Mouse (Mus musculus): ENCODE data around the gene Phlpp1. TPM values are rescaled to one million over a fixed set of nuclear protein-coding genes. Genes with fewer than 3 reads are reported as not detected.
"Not testable (repeated sequence)": the region's sequence is repeated elsewhere in the genome, so short reads cannot be mapped to it uniquely, and the experiment has no call there.

Gene Phlpp1
- total RNA-seq, 2 experiments from 2014 or later = 82.0 to 88.0 TPM

- DNase-seq = no peak
Observed at GRCm38 (mm10) chr1:106257176-106257575, 85.6 kb downstream of the Phlpp1 start.

DNA sequence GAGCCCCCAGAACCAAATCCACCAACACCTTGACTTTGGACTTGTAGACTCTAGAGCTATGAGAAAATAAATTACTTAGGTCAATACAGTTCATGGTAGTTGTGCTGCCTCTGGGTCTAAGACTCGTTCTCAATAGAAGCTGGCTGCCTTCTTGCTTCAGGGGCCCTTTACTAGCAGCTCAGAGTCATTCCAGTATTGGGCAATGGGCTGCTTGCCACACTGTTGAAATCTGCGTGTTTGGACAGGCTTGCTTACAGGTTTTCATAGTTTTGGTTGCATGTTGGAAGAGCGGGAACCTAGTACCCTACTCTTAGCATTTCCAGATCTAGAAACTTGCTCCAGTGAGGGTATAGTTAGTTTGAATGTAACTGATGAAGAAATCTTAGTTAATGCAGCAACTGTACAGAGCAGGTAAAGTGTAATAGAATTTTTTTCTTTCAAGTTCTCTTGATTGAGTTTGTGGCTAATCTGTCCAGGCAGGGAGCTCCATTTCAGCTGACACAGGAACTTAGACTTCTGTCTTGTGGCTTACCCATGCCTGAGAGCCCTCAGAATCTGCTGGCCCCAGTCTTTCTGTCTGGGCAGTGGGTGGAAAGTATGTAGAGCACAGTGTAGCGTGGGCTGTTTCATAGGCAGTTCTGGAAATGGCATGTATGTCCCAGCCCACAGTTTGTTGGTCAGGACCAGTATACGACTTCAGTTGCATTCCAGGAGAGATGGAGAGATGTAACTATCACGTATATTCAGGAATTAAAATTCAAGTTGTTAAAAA, 96.7 kb downstream of the Phlpp1 start:
- DNase-seq = no peak

GRCm38 (mm10) chr1:106269337-106269736, 97.8 kb downstream of the Phlpp1 start:
- no peak for DNase-seq

- DNase-seq = no peak
Observed at GRCm38 (mm10) chr1:106272916-106273315, 101.4 kb downstream of the Phlpp1 start.

- DNase-seq = no peak
Observed at GRCm38 (mm10) chr1:106273801-106274200, 102.2 kb downstream of the Phlpp1 start.

- no peak for DNase-seq
Observed at GRCm38 (mm10) chr1:106274561-106275001, 103.0 kb downstream of the Phlpp1 start.

- no peak for DNase-seq
Observed at GRCm38 (mm10) chr1:106275142-106275541, 103.6 kb downstream of the Phlpp1 start.

DNA sequence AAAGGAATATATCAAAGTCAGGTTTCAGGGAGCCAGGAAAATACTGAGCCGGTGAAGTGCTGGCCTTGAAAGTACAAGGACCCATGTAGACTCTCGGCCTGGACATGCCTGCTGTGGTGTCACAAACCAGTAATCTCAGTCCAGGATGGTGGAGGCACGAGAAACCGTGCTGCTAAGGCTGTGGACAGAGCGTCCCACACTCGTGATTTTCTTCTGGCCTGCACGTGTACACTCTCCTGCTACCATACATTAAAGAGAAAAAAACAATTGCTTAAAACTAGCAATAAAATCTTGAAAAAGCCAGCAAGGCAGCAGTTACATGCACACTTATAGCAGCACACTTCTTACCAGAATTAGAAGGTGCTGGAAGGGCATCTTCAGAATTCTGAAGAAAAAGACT, 104.2 kb downstream of the Phlpp1 start:
- DNase-seq = no peak

DNA sequence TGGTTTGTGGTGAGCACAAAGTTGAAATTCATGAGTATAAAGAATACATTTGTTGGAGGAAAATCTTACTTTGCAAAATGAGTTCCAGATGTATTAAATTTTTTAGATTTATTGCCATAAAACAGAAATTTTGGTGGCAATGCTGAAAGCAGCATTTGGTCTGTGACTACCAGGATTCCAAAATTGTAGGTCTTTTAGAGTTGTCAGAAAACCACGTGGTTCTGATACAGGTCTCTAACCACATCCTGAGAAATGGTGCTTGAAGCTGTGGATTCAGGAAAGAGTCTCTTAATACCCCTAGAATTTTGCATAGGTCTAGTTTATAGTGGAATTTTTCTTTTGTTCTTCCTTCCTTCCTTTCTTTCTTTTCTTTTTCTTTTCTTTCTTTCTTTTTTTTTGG, 105.3 kb downstream of the Phlpp1 start:
- DNase-seq = no peak

- DNase-seq = no peak
Observed at GRCm38 (mm10) chr1:106277286-106277685, 105.7 kb downstream of the Phlpp1 start.

GRCm38 (mm10) chr1:106278552-106279060, 107.1 kb downstream of the Phlpp1 start:
- DNase-seq = no peak

GRCm38 (mm10) chr1:106279404-106280123, 108.0 kb downstream of the Phlpp1 start:
- DNase-seq = no peak

DNA sequence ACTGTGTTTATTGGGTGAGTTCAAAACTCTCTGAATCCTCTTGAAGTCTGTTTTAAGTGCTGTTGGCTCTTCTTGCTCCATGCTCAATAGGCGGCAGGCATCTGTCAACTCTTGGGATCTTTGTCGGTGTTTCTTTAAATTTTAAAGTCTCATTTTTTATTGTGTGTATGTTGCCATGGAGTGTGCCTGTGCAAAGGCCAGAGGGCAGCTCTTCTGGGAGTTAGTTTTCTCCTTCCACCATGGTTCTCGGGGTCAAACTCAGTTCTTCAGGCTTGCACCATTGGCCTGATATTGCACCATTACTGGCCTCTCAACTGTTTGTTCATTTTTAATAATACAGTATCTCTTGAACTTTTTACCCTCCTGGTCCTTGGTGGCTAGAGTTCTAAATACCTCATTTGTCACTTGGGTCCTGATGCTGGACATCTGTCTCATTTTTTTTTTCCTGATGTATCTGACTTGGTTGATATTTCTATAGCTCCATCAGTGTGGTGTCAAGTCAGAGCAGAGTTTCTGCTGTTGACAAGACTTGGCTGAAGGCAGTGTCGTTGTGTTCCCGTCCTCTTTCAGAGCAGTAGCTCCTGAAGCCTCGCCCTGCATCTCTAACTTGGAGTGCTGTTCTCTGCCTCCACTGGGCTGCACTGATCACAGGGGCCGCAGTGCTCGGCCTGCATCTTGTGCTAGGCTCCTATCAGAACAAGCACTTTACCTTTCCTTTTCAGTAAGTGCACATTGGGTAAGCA, 108.8 kb downstream of the Phlpp1 start:
- DNase-seq = no peak

- no peak for DNase-seq
Observed at GRCm38 (mm10) chr1:106286815-106287214, 115.3 kb downstream of the Phlpp1 start.

DNA sequence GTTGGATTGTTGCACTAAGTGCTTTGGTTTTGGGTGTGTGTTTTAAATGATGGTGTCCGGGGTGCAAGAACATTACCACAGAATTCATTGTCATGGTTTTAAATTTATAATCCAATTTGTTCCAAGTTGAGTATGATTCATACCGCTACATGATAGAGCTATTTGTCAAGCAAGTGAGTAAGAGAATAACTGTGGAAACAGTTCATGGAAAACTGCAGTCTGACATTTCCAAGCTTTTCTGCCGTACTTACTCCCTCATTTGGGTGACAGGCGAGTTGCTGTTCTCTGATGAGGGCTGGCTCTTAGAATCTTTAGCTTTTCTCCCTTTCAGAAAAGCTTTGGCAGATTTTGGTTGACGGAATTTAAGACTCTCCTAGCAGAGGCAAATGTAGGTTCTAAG, 117.5 kb downstream of the Phlpp1 start:
- DNase-seq = no peak

DNA sequence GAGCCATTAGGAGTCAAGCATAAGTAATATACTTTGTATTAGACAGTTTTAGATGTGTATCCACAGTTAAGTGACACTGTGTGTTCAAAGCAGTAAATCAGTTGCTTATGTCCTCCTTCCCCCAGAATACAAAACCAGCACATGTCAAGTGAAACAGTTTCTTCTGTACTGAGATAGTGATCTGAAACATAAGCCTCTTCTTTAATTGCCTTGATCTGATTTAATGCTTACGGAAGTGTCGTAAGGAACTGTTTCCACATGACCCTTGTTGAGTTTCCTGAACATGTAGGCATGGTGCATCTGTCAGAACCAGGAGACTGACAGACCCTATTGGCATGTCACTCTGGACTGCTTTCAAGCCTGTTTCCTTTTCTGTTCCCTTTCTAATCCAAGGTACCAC, 118.0 kb downstream of the Phlpp1 start:
- no peak for DNase-seq

DNA sequence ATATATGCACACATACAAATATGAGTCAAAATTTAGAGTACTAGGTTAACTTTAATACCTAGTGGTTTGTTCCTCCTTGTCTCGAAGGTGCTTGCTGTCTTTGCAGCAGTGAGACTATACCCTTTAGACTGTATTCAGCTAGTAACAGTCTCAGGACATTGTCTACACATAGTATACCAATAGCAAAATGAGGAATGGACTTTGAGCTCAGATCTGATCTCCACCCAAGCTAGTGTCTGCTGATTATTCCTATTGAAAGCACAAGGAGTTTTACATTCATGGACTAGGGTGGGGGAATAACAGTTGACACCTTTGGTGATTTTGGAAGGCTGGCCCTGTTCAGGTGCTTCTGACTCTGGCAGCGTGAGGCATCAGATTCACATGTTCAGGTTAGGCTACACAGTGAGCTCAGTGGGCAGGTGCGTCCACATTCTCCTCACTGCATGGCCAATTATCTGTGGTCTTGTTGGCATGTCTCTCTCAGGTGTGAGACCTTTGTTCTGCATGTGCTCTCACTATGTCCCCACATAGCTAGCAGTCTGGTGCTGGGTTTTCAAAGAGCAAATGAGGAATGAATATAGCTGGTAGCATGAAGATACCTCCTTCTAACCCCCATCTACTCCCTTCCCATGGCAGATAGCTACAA, 138.0 kb downstream of the Phlpp1 start:
- DNase-seq = no peak

DNA sequence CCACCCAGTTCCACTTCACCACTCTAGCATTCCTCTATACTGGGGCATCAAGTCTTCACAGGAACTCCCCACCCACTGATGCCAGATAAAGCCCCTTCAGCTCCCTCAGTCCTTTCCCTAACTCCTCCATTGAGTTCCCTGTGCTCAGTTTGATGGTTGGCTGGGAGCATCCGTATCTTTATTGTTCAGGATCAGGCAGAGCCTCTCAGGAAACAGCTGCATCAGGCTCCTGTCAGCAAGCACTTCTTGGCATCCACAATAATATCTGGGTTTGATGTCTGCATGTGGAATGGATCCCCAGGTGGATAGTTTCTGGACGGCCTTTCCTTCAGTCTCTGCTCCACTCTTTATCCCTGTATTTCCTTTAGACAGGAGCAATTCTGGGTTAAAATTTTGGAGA, 138.7 kb downstream of the Phlpp1 start:
- DNase-seq = no peak

DNA sequence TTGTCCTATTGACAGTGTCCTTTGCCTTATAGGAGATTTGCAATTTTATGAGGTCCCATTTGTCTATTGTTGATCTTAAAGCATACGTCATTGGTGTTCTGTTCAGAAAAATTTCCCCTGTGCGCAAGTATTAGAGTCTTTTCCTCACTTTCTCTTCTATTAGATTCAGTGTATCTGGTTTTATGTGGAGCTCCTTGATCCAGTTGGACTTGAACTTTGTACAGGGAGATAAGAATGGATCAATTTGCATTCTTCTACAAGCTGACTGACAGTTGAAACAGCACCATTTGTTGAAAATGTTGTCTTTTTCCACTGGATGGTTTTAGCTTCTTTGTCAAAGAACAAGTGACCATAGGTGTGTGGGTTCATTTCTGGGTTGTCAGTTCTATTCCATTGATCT, 140.3 kb downstream of the Phlpp1 start:
- DNase-seq = not testable (repeated sequence)

DNA sequence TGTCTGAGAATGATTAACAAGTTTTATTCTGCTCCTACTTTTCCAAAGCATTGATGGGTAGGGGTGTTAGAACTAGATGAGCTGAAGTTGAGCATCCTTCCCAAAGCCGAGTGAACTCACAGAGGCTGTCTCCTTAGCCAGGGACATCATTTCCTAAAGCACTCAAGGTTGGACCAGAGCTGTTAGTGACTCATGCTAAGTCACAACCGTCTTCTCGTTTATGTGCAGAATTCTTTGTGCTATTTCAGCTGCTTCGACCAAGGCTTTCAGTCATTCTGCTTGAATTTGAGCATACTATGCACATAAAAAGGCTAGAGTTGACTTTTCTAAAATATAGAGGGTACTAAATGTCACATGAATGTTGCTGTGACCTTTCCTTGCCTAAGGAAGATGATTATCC, 142.9 kb downstream of the Phlpp1 start:
- DNase-seq = no peak

GRCm38 (mm10) chr1:106316641-106317304, 145.2 kb downstream of the Phlpp1 start:
- no peak for DNase-seq

DNA sequence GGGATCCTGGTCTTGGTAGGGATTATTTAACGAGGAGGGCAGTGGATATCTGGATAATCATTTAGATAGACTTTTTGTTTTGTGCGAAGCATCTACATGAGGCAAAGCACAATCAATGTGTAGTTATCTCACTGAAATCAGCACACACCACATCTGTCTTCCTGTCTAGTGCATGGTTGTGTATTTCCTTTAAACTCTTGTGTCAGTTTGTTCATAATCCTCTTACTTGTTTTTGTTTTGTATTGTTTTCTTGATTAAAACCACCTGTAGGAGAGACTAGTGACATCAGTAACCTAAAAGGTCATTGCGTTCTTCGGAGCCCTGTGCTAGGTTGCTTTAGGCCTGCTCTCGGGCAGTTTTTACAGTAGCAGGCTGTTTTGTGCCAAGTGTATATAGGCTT, 146.8 kb downstream of the Phlpp1 start:
- no peak for DNase-seq

Measured in layer of hippocampus, postnatal 36 days (tissue).